Mouse (Mus musculus) T-helper 1 cell (primary cell): ENCODE measurements around the gene Prrx1.

Source experiments
- in situ Hi-C: fragments of 300-600 bp; cut with MboI, MseI; formaldehyde crosslinking; loops from one replicate; pipeline ENCODE4 v1.15.1; 2025; ENCODE audit warnings: high pct_unique_total_duplicates

Gene Prrx1

DNA sequence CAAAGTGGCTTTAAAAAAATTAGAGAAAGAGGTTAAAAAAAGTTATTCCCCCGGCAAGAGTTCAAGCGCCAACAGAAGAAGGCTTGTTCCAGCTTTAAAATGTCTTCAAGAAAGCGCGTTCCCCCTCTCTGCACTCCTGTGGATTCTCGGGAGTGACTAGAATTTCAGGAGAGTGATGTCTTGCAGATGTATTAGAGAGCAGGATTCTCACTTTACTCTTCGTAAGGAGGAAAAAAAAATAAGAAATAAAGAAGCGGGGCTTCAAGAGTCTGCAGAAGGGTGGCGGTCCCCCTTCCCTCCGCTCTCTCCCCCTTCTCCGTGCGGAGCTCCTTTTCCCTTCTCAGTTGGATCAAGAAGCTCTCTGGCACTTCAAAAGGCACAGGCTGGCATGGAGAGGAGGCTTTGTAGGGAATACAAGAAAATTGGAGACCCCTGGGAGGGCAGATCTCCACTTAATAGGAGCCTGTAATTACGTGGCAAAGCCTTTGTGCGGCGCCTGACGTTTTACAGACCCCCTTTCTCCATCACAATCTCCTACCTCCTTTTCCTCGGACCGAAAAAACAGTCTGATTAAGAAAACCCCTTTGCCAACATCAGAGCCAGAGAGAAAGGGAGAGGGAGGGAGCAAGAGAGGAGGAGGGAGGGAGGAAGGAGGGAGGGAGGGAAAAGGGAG lies at the start of gene Prrx1:
TSS of gene Prrx1 (minus strand) at position 610 of the 673 bp plus-strand sequence.
- in situ Hi-C loops = no loop called here

DNA sequence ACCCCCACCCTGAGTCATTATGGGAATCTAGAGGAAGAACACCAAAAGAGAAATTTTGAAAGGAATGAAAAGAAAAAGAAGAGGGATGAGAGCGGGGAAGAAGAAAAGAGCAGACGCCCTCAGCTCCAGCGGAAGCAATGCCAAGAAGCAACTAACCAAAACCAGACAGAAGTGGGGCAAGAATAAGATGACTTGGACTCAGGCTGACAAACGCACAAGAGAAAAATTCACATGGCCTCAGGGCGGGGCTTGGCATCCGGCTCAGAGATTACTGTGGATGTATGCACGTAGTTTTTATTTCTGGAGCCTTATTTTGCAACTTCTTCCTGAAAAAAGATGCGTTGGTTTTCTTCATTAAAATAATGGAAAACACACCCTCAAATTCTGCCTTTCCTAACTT lies 48.7 kb upstream of the Prrx1 start:
- in situ Hi-C loops = no loop called here

DNA sequence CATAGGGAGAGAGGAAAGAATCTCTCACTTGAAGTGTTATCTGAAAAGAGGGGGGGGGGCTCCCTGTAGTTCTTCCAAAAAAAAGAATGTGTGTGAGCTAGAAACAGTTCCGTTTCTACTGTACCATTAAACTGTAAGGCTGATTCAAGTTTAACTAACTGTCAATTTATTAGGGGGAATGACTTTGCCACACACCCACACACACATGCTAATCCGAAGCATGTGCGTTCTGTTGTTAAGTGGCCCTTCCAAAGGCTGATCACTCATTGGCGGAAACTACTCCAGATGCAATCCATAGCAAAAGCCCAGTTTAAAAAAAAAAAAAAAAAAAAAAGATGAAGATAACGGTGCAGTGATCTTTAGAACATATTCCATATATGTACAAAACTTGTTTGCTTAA lies 47.9 kb upstream of the Prrx1 start:
- in situ Hi-C loops = no loop called here

DNA sequence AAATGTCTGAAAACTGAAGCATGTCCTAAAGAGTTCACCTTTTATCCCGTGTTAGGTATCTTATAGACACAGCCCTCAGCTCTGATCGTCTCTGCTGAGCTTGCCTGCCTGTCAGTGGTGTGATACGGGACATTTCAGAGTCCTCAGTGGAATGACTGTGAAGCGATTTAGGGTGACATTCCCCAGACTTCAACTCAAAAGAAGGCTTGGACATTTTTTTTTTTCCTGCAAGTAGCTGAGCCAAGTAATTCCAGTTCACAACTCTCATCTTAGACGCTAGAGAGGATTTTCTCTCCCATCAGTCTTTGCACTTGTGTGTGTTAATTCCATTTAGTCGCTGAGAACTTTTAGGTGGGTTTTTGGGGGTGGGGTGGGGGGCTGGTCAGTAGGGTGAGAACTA lies 47.3 kb upstream of the Prrx1 start:
- in situ Hi-C loops = no loop called here

DNA sequence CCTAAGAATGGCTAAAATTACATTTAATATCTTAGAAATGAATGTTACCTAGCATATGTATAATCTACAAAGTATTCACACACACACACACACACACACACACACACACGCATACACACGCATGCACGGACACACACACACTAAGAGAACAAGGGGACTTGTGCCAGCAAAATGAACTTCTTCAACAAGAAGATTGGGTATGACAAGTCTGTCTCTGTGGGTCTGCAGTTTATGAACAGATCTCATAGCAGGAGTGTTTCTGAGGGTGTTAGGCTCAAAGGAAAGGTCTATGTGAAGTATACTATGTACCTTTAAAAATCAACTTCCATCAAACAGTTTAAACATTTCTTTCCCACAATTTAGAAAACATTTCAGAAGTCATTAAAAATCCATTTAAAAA lies 46.0 kb upstream of the Prrx1 start:
- in situ Hi-C loops = no loop called here

DNA sequence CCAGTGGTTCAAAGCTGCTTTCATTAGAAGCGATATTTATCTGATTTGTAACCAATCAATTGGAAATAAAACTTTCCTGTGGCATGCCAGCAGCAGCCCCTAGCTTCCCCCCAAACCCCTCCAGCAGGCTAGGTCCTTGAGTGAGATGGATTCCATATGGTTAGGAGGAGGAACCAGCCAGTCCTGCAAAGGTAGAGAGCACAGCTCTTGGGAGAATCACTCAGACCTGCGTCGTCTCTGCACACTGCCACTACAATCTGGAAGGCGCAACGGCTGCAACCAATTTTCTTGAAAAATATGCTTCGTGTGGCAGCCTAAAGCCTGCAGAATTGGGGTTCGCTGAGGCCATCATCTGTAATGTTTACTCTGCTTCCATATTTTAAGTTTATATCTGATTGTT lies 44.7 kb upstream of the Prrx1 start:
- in situ Hi-C loops = no loop called here

DNA sequence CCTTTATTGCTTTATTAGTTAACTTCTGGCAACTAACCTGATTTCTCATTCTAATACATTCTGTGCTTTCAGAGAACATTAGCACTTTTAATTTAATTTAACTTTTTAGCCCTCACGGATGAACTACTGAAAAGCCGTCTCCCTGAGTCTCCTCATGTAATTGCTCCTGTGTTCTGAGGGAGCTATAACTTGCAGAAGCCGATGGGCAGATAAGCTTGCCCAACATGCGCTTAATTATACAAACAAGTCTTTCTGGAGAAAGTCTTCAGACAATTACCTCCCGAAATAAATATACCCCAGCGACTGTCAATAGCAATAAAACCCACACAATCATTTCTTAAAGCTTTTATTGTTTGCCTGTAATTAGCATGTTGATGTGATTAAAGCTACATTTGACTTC lies 44.2 kb upstream of the Prrx1 start:
- in situ Hi-C loops = no loop called here

DNA sequence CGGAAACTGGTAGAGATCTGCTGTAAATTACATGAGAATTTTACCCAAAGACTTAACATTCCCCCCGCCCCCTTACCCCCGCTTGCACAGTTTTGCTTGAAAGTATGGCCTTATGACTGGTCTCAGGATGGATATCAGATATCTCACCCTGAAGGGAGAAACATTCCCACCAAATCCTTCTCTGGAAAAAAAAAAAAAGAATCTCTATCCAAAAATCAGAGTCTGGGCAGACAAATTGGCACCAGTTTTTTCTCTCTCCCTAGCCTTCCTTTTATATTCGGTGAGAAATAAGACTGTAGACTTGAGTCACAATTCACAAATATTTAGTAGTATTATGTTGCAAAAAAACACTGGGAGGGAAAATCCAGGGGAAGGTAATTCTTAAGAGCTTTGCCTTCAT lies 42.7 kb upstream of the Prrx1 start:
- in situ Hi-C loops = no loop called here

DNA sequence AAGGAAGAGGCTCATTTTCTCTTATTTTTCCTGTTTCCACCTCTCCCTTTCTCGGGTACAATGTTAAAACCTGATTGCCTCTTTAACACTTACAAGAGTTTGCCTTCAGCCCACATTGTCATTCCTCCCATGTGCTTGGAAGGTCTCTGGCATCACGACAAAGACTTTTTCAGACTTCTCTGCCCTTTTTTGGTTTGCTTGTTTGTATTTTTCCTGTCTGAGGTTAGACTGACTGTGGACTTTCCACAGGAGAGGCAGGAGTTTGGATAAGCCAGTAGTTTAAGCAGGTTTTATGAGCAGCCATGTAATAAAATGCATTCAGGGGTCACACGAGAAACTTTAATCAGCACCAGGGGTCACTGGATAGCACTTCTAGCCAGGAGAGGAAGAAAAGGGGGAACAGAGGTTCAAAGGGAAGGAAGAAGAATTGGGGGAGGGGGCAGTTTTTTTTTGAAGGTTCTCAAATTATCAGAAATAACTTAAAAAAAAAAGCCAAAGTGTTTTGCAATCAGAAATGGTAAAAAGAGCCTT lies 42.2 kb upstream of the Prrx1 start:
- in situ Hi-C loops = no loop called here

DNA sequence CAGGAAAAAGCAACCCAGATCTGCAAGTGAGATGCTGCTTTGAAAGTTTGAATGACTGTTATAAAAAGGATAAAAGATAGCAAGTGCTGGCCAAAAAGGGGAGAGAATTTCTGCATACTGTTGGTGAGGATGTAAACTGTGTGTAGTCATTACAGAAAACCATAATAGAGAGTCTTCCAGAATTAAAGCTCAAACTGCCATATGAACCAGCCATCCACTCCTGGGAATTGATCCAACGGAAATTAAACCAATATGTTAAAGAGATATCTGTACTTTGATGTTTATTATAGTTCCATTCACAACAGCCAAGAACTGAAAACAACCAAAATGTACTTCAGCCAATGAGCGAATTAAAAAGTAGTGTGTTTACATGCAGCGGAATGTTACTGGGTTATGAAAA lies 37.5 kb upstream of the Prrx1 start:
- in situ Hi-C loops = no loop called here

DNA sequence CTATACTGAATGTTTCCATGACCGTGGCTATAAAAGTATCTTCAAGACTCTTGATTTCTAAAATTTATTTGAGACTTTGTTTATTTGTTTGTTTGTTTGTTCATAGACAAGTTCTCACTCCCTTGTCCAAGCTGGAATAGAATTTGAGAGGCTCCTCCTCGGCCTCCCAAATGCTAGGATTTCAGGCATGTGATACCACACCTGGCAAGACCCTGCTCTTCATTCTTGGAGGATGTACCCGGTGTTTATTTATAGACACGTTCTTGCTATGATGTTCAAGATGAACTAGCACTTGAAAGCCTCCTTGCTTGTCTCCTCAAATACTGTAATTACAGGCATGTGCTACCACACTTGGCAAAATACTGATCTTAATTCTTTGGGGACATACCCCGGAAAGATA lies 32.0 kb upstream of the Prrx1 start:
- in situ Hi-C loops = no loop called here

DNA sequence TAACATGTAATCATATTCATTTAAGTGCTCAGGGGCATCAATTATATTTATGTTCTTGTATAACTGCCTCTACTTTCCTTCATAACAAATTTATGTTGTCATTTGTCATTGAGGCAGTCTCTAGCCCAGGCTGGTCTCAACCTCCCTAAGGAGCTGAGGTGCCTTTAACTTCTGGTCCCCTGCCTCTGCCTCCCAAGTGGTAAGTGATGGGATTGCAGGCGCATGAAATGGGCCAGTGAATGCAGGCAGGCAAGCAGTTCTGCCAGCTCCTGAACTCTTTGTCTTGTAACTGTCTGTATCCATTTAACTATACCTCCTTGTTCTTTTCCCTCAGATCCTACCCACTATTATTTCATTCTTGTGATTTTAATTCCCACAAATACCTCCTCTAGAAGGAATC lies 31.4 kb upstream of the Prrx1 start:
- in situ Hi-C loops = no loop called here

DNA sequence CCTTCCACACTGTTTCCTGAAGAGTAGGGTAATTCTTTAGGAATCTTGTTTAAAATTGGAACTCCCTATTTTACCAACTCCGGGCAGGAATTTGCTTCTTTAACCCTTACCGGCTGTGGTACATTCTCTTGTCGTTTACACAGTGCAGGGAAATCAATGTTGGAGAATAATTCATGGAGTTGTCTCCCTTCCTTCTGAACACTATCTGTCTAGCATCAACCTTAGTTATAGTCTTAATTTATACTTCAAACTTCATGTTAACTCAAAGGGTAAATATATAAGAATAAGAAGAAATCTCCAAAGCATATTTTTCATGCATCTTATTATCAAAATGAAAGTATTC lies 25.7 kb upstream of the Prrx1 start:
- in situ Hi-C loops = no loop called here

DNA sequence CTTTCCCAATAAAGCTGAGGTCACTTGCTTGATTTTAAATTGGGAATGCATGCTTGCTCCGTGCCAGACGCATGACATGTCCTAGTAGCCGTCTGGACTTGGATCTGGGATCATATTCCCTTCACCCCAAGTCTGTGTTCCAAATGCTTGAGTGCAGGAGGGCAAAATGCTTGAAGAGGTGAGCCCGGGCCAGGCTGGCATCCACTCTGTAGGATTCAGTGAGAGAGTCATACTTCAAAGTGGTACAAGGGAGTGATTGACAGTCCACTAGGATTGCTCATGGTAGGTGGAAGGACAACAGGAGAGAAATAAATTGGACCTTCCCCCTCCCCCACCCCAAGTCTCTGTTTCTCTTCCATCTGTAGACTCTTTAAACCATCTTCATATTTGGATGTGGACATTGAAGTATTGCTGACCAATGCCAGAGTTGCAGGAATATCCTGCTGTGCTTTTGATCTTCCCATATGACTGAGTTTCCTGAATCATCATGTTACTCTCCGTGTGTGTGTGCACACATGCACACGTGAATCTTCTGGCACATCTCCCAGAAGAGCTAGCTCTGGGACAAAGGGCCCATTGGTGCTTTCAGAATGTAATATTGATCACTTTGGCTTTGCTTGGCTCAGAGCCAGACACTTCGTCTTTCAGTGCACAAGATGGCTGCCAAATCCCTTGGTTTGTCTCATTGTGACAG lies 25.2 kb upstream of the Prrx1 start:
- in situ Hi-C loops = no loop called here

DNA sequence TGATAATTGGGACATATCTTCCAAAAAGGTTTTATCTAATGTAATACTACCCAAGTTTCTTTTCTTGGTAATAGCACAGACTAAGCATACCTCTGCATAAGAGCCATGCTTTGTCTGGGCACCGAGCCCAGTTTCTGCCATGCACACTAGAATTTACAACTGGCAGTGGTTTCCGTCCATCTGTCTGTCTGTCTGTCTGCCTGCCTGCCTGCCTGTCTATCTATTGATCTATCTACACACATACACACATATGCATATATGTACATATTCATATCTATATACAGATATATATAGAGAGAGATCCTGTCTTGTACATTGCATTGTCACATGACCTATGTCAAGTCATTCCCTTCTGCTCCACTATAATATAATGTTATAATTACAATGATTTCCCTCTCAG lies 24.3 kb upstream of the Prrx1 start:
- in situ Hi-C loops = no loop called here

DNA sequence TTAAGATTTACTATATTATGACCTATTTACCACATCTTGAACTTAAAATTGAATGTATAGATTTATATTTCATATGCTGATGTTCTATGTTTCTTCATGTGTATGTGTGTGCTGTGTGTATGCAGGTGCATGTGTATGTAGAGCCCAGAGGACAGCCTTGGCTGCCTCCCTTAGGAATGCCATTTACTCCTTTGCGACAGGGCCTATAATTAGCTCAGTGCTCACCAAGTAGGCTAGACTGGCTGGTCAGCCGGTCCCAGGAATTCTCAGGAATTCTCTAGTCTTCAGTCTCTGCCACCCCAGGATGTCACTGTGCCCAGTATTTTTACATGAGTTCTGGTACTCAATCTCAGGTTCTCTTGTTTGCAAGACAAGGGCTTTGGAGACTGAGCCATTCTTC lies 13.8 kb upstream of the Prrx1 start:
- in situ Hi-C loops = no loop called here

DNA sequence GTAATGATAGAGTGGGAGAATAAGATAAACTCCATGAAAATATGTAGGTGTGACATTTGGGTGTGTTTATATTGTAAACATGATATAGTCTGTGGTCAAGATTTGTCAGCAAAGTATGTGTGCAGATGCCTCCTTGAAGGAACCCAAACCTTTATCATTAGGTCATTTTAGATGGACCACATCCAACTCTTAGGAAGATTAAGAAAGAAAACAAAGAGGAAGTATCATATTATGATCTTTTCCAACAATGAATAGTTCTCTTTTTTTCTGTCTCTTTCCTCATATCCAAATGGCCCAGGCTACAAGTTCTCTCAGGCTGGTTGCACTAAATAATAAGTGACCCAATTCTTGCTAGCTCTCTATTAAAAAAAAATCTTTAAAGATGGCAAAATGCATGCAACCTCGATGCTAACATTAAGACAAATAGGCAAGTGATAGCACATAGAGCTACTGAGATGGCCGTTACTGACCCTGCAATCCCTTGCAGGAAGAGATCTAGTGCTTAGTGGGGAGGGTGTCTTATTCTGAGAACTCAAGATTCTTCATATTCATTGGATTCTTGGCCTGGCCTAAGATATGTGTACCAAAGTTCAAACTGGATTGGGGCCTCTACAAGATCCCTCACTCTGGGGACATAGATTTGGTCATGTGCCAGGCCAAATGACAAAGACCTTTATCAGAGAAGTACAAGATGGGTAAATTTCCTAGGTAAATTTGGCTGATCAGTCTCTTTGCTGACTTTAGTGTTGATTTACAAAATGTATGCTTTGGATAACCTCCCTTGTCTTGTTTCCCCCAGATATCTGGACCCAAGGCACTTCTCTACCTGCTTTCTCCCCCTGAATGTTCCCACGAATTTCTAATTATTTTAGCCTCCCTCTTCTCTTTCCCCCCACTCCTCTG lies 6.4 kb upstream of the Prrx1 start:
- in situ Hi-C loops = no loop called here

DNA sequence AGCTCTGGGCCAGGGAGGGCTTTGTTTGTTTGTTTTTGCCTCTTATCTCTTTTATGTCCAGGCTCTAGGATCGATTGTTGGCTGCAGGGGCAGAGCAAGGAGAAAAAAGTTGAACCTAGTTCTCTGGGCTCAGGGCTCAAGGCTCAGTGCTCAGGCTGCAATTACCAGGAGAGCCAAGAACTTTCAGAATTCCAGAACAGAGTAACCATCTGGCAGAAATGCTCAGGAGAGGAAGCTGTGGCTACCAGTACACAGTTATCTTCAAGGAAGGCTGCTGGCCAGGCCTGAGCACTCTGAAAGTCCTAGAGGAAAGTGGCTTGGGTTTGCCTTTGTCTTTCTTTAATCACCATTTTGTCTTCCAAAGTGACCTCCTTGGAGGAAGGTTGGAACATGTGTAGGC lies 3.4 kb upstream of the Prrx1 start:
- in situ Hi-C loops = no loop called here

DNA sequence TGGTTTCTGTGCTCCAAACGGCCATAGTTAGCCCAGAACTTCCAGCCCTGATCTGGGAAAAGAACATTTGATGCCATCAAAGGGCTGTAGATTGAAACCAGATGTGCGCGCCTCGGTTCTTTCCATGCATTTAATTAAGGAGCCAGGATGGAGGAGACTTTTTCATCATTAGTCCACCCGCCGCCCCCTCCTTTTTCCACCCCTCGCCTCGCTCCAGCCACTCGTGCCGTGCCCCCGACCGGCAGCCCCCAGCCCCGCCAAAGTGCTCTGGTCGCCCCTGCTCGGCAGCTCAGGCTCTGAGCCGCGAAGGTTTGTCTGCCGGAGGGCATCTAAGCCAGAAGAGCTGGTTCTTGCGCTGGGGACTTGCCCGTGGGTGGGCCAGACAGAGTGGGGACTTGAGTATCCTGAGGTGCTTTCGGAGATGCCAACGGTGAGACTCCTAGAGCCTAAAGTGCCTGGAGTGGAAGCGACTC lies 1.4 kb upstream of the Prrx1 start:
- in situ Hi-C loops = no loop called here

DNA sequence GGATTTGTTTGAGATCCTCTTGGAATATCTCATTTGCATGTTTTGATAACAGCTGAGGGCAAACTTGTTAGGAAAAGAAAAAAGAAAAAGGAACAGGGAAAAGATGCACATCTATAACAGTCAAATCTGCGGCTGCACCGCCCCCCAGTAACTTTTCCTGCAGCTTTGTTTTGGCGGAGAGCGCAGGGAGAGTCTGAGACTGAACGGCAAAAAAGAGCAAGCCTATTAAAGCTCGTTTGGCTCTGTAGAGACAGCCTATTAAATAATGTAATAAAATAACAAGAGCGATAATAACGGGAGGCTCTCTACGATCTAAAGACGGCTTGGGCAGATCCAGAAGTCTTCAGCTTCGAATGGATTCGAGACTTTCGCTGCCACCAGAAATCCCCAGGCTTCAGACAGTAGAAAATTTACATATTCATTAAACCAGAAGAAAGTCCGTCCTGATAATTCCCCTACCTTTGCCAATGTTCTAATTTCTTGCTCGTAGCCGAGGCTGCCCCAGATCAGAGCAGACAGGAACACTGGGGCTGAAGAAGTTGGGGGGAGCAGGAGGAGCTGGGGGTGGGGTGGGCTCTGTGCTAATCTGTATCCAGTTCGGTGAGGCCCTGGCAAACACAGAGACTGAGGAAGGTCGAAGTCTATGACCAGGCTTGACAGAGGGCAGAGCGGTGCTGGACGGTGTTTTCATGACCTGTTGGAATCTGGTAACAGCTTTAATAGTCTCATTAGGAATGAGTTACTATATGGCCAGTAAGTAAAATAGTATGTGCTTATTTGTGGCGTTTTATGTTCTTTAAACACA lies 613 bp upstream of the Prrx1 start:
- in situ Hi-C loops = no loop called here
